Mouse (Mus musculus) small intestine, adult 2 months (tissue): ENCODE measurements around the gene Pdp2.

Experiments used
- CTCF ChIP-seq: fragments of 200-500 bp; IDR thresholded peaks from 2 replicates; pipeline ENCODE4 v1.5.1; 2012; ENCODE audit warnings: low read depth, mild to moderate bottlenecking, control low read depth, inconsistent platforms, low read length, moderate library complexity, mixed read lengths; ENCODE audit not compliant: insufficient replicate concordance, insufficient read length; ENCODE audit errors: extremely low read depth
- POLR2A ChIP-seq: fragments of 200-500 bp; IDR thresholded peaks from 2 replicates; pipeline ENCODE4 v1.6.1; 2012; ENCODE audit warnings: low read depth, mild to moderate bottlenecking, control low read depth, inconsistent platforms, low read length, moderate library complexity

GRCm38 (mm10) chr8:104624161-104624560 lies 32.9 kb downstream of the Pdp2 start, which contains the start of gene Cdh16:
- TF ChIP-seq CTCF (no peak), POLR2A (no peak)
